Mouse (Mus musculus) midbrain, embryonic 12.5 days (tissue): ENCODE data around the gene Ern2. TPM values are rescaled to one million over a fixed set of nuclear protein-coding genes. Genes with fewer than 3 reads are reported as not detected.

Experiments
- ATAC-seq: fragments of 200-750 bp; cut with Nextera tagmentation; 2 replicates; pipeline ENCODE4 v1.8.0; 2017; ENCODE audit warnings: low read depth, moderate TSS enrichment, moderate library complexity; ENCODE audit not compliant: low FRiP score
- H3K27ac ChIP-seq: fragments of 300-500 bp; sonication (generic); replicated peaks from 2 replicates; pipeline ENCODE4 v1.5.1; 2016; ENCODE audit warnings: mild to moderate bottlenecking
- H3K27me3 ChIP-seq: fragments of 300-500 bp; sonication (generic); 2 replicates; pipeline ENCODE4 v1.6.1; 2016; ENCODE audit warnings: mild to moderate bottlenecking
- H3K36me3 ChIP-seq: fragments of 300-500 bp; sonication (generic); 2 replicates; pipeline ENCODE4 v1.6.1; 2016
- H3K4me1 ChIP-seq: fragments of 300-500 bp; sonication (generic); 2 replicates; pipeline ENCODE4 v1.6.1; 2016
- H3K4me2 ChIP-seq: fragments of 300-500 bp; sonication (generic); replicated peaks from 2 replicates; pipeline ENCODE4 v1.6.1; 2016; ENCODE audit warnings: mild to moderate bottlenecking, moderate library complexity
- H3K4me3 ChIP-seq: fragments of 300-500 bp; sonication (generic); 2 replicates; pipeline ENCODE4 v1.5.1; 2016; ENCODE audit warnings: mild to moderate bottlenecking
- H3K9ac ChIP-seq: fragments of 300-500 bp; sonication (generic); replicated peaks from 2 replicates; pipeline ENCODE4 v1.6.1; 2016; ENCODE audit warnings: mild to moderate bottlenecking, moderate library complexity
- H3K9me3 ChIP-seq: fragments of 300-500 bp; sonication (generic); 2 replicates; pipeline ENCODE4 v1.6.1; 2016; ENCODE audit warnings: mild to moderate bottlenecking
- WGBS: fragments of 180-500 bp; shearing (Covaris S2); methylation state at CpG from one replicate; pipeline ENCODE4 v1.1.7; 2016; 5-methylcytosine and 5-hydroxymethylcytosine counted together
- polyA plus RNA-seq: library from polyadenylated mRNA; unstranded; fragments of >200 nt; fragmentation: Nextera tagmentation; extraction: Ambion mirVana; gene quantifications from 2 replicates; pipeline ENCODE4 v1.2.1, GENCODE M21; 2016

The Ern2 gene
- polyA plus RNA-seq, 1 experiment from 2014 or later = 0.32 TPM

- Histone ChIP-seq H3K9me3 (no peaks in the 10 kb centered on the region), H3K27me3 (no peaks in the 10 kb centered on the region), H3K4me2 (no peak overlapping the region), H3K9ac (no peak overlapping the region), H3K4me3 (no peak overlapping the region), H3K27ac (no peak overlapping the region), H3K36me3 (no peaks in the 10 kb centered on the region), H3K4me1 (no peaks in the 10 kb centered on the region)
- WGBS = 88% methylated on average over 9 of the region's 9 CpGs
- no peak for ATAC-seq
Observed at GRCm38 (mm10) chr7:122196771-122197170, 10.8 kb upstream of the Ern2 start.

GRCm38 (mm10) chr7:122193919-122194318 lies 7.9 kb upstream of the Ern2 start:
- no peak for ATAC-seq
- Histone ChIP-seq H3K4me3 (no peak overlapping the region), H3K9ac (no peak overlapping the region), H3K27ac (no peak overlapping the region), H3K4me2 (no peak overlapping the region), H3K4me1 (no peaks in the 10 kb centered on the region), H3K36me3 (no peaks in the 10 kb centered on the region), H3K27me3 (no peaks in the 10 kb centered on the region), H3K9me3 (no peaks in the 10 kb centered on the region)

GRCm38 (mm10) chr7:122191097-122191496 lies 5.1 kb upstream of the Ern2 start:
- Histone ChIP-seq H3K4me1 (no peaks in the 10 kb centered on the region), H3K27me3 (no peaks in the 10 kb centered on the region), H3K4me2 (no peak overlapping the region), H3K9ac (no peak overlapping the region), H3K36me3 (no peaks in the 10 kb centered on the region), H3K27ac (no peak overlapping the region), H3K9me3 (no peaks in the 10 kb centered on the region), H3K4me3 (no peak overlapping the region)
- ATAC-seq = no peak
- 66% methylated on average over 10 of the region's 10 CpGs for WGBS

- Histone ChIP-seq H3K4me3 (no peak overlapping the region), H3K4me1 (no peaks in the 10 kb centered on the region), H3K36me3 (no peaks in the 10 kb centered on the region), H3K27ac (no peak overlapping the region), H3K4me2 (no peak overlapping the region), H3K9me3 (no peaks in the 10 kb centered on the region), H3K27me3 (no peaks in the 10 kb centered on the region), H3K9ac (no peak overlapping the region)
- 30% methylated on average over 7 of the region's 7 CpGs for WGBS
- ATAC-seq = no peak
Observed at GRCm38 (mm10) chr7:122189484-122189883, 3.5 kb upstream of the Ern2 start.

- H3K9ac ChIP-seq = no peak overlapping the region
- H3K27me3 ChIP-seq = no peaks in the 10 kb centered on the region
- H3K4me2 ChIP-seq = no peak overlapping the region
- H3K36me3 ChIP-seq = no peaks in the 10 kb centered on the region
- ATAC-seq = no peak
- no peak overlapping the region for H3K4me3 ChIP-seq
- WGBS = 73% methylated on average over 5 of the region's 5 CpGs
- no peak overlapping the region for H3K27ac ChIP-seq
- H3K4me1 ChIP-seq = no peaks in the 10 kb centered on the region
- H3K9me3 ChIP-seq = no peaks in the 10 kb centered on the region
Observed at GRCm38 (mm10) chr7:122184569-122184968, 1.4 kb downstream of the Ern2 start.

- Histone ChIP-seq H3K36me3 (no peaks in the 10 kb centered on the region), H3K4me2 (no peak overlapping the region), H3K27ac (no peak overlapping the region), H3K4me1 (no peaks in the 10 kb centered on the region), H3K9ac (no peak overlapping the region), H3K9me3 (no peaks in the 10 kb centered on the region), H3K4me3 (no peak overlapping the region), H3K27me3 (no peaks in the 10 kb centered on the region)
- ATAC-seq = no peak
- WGBS = 91% methylated on average over 7 of the region's 7 CpGs
Observed at GRCm38 (mm10) chr7:122180720-122181119, 5.3 kb downstream of the Ern2 start.

GRCm38 (mm10) chr7:122171613-122172012 lies 14.4 kb downstream of the Ern2 start:
- Histone ChIP-seq H3K4me3 (no peak overlapping the region), H3K4me2 (no peak overlapping the region), H3K9me3 (no peaks in the 10 kb centered on the region), H3K27ac (no peak overlapping the region), H3K4me1 (no peaks in the 10 kb centered on the region), H3K9ac (no peak overlapping the region), H3K27me3 (no peaks in the 10 kb centered on the region), H3K36me3 (peaks cover 41% of the 10 kb centered on the region)
- WGBS = 80% methylated on average over 10 of the region's 10 CpGs
- ATAC-seq = no peak

GRCm38 (mm10) chr7:122170705-122171104 lies 15.3 kb downstream of the Ern2 start:
- Histone ChIP-seq H3K9ac (no peak overlapping the region), H3K4me2 (no peak overlapping the region), H3K27ac (no peak overlapping the region), H3K9me3 (no peaks in the 10 kb centered on the region), H3K4me1 (no peaks in the 10 kb centered on the region), H3K4me3 (no peak overlapping the region), H3K36me3 (peaks cover 50% of the 10 kb centered on the region), H3K27me3 (no peaks in the 10 kb centered on the region)
- WGBS = 78% methylated on average over 6 of the region's 6 CpGs
- no peak for ATAC-seq

GRCm38 (mm10) chr7:122167203-122167602 lies 18.8 kb downstream of the Ern2 start:
- 94% methylated on average over 7 of the region's 7 CpGs for WGBS
- no peak overlapping the region for H3K9ac ChIP-seq
- H3K4me1 ChIP-seq = peaks cover 3% of the 10 kb centered on the region; the same call in 1 of the 2 replicates
- H3K27ac ChIP-seq = no peak overlapping the region
- peaks cover 82% of the 10 kb centered on the region for H3K36me3 ChIP-seq
- no peak for ATAC-seq
- H3K4me3 ChIP-seq = no peak overlapping the region
- no peaks in the 10 kb centered on the region for H3K9me3 ChIP-seq
- H3K4me2 ChIP-seq = no peak overlapping the region
- no peaks in the 10 kb centered on the region for H3K27me3 ChIP-seq

GRCm38 (mm10) chr7:122163766-122164165 lies 22.2 kb downstream of the Ern2 start:
- Histone ChIP-seq H3K36me3 (peaks cover 74% of the 10 kb centered on the region), H3K4me3 (no peak overlapping the region), H3K4me2 (no peak overlapping the region), H3K27ac (no peak overlapping the region), H3K4me1 (peaks cover 29% of the 10 kb centered on the region), H3K9ac (no peak overlapping the region), H3K27me3 (no peaks in the 10 kb centered on the region), H3K9me3 (no peaks in the 10 kb centered on the region)
- ATAC-seq = no peak
- 87% methylated on average over 8 of the region's 8 CpGs for WGBS

- Histone ChIP-seq H3K36me3 (peaks cover 38% of the 10 kb centered on the region), H3K27ac (peak overlapping the region; percentile 39; the same call in 1 of the 2 replicates), H3K27me3 (no peaks in the 10 kb centered on the region), H3K9ac (peak overlapping the region; percentile 74), H3K4me2 (peak overlapping the region; percentile 90), H3K4me3 (peak overlapping the region; percentile 71), H3K4me1 (peaks cover 45% of the 10 kb centered on the region), H3K9me3 (no peaks in the 10 kb centered on the region)
- 1% methylated on average over 12 of the region's 12 CpGs for WGBS
- ATAC-seq = no peak
Observed at GRCm38 (mm10) chr7:122160037-122160436, 26.0 kb downstream of the Ern2 start.

GRCm38 (mm10) chr7:122158915-122159902 lies 26.8 kb downstream of the Ern2 start, which contains the start of gene Plk1:
Gene Plk1, plus strand, starts transcription at chr7:122159439.
- Histone ChIP-seq H3K9me3 (no peaks in the 10 kb centered on the region), H3K4me2 (peak within 1 kb of the TSS; percentile 90), H3K4me3 (peak within 1 kb of the TSS; percentile 71), H3K4me1 (peaks cover 45% of the 10 kb centered on the region), H3K9ac (peak within 1 kb of the TSS; percentile 74), H3K27me3 (no peaks in the 10 kb centered on the region), H3K27ac (peak within 1 kb of the TSS; percentile 86), H3K36me3 (peaks cover 31% of the 10 kb centered on the region)
- peak; percentile 90 for ATAC-seq
- WGBS = under 1% methylated on average over 63 of the region's 63 CpGs
